Mouse (Mus musculus): ENCODE results near the gene Stap2. TPM values are rescaled to one million over a fixed set of nuclear protein-coding genes. Genes with fewer than 3 reads are reported as not detected.

The Stap2 gene
- polyA plus RNA-seq, 1 experiment from 2014 or later, result 4.9 TPM

DNA sequence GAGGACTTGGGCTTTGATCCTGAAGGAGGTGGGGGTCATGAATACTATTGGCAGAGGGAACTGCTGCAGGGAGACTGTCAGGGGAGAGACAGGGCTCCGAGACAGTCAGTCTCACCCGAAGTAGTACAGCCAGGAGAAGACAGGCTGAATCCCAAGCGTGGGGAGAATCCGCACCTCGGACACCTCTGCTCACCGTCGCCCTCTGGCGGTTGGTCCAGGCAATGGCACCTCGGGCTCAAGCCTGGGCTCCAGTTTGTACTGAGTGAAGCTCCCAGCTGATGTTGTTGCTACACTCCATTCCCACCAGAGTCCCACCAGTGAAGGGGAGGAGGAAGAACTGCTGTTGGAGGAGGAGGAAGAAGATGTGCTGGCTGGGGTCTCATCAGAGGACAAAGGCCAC is 5.3 kb upstream of the Stap2 start:
- H3K36me3 ChIP-seq, result peaks cover 34% of the 10 kb centered on the region
- H3K9ac ChIP-seq (replicated peaks), result no peak overlapping the region
- no peak for ATAC-seq (replicated peaks)
- H3K4me1 ChIP-seq, result peaks cover 32% of the 10 kb centered on the region
- no peaks in the 10 kb centered on the region for H3K9me3 ChIP-seq
- peak overlapping the region; percentile 94 for H3K4me3 ChIP-seq
- no peak overlapping the region for H3K27ac ChIP-seq (replicated peaks)
- 5% methylated on average over 9 of the region's 9 CpGs for WGBS
- H3K27me3 ChIP-seq, result no peaks in the 10 kb centered on the region
- H3K4me2 ChIP-seq (replicated peaks), result peak overlapping the region; percentile 85

DNA sequence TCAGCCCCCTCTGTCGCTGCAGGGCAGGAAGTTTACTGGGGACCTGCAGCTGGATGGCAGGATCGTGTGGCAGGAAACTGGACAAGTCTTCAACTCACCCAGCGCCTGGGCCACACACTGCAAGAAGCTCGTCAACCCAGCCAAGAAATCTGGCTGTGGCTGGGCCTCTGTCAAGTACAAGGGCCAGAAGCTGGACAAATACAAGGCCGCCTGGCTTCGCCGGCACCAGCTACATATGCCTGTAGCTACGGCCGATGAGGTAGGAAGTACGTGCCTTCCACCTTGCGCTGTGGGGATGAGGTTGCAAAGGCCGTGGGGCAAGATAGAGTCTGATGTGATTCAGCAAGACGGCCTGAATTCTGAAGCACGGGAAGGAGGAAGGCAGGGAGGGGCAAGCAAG is 4.9 kb upstream of the Stap2 start:
- no peak for ATAC-seq (replicated peaks)
- Histone ChIP-seq H3K4me1 (peaks cover 32% of the 10 kb centered on the region), H3K36me3 (peaks cover 29% of the 10 kb centered on the region), H3K27ac (replicated peaks) (peak overlapping the region; percentile 98; the same call in 1 of the 2 replicates), H3K9me3 (no peaks in the 10 kb centered on the region), H3K27me3 (no peaks in the 10 kb centered on the region), H3K4me2 (replicated peaks) (peak overlapping the region; percentile 85), H3K9ac (replicated peaks) (peak overlapping the region; percentile 93), H3K4me3 (peak overlapping the region; percentile 94)
- 71% methylated on average over 14 of the region's 14 CpGs for WGBS

- Histone ChIP-seq H3K27ac (replicated peaks) (peak overlapping the region; percentile 98), H3K4me3 (peak overlapping the region; percentile 94), H3K36me3 (peaks cover 26% of the 10 kb centered on the region), H3K4me2 (replicated peaks) (peak overlapping the region; percentile 85), H3K9ac (replicated peaks) (peak overlapping the region; percentile 93), H3K9me3 (no peaks in the 10 kb centered on the region), H3K4me1 (peaks cover 32% of the 10 kb centered on the region), H3K27me3 (no peaks in the 10 kb centered on the region)
- WGBS, result 39% methylated on average over 2 of the region's 2 CpGs
- no peak for ATAC-seq (replicated peaks)
Observed at GRCm38 (mm10) chr17:56009962-56010240, 4.5 kb upstream of the Stap2 start.

DNA sequence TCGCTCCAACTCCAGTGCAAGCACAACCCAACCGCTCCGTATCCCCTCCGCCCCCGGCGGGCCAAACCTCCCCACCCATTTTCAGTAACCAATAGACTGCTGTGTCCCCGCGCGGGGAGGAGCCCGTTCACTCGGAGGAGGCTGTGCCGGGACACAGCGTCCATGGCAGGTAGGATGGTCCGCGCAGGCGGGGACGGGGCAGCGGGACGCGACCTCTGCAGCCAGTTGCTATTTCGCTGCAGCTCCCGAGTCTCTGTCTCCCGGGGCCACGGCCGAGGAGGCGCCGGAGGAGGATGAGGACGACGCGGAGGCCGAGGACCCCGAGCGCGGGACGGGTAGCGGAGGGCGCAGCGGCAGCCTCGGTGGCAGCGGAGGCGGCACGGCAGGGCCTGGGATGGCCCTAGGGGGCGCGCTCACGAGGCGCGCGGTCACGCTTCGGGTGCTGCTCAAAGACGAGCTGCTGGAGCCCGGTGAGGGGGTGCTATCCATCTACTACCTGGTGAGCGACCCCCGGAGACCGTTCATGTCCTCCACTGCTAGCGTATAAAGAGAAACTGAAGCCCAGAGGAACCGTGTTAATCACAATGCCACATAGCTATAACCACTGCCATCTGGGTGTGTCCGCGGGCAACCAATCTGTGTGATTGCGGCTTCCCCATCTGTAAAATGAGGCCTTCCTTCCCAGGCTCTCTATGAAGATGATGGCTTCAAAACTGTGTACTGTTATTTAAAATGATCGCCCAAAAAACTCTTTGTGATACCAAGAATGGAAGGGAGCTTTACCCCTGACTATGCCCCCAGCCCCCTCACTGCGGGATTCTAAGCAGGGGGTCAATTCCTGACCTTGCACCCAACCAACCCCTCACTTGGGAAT is 3.9 kb upstream of the Stap2 start:
- H3K9ac ChIP-seq (replicated peaks), result peak overlapping the region; percentile 93
- ATAC-seq (replicated peaks), result peak; percentile 93
- peak overlapping the region; percentile 98 for H3K27ac ChIP-seq (replicated peaks)
- peak overlapping the region; percentile 94 for H3K4me3 ChIP-seq
- H3K36me3 ChIP-seq, result peaks cover 23% of the 10 kb centered on the region
- no peaks in the 10 kb centered on the region for H3K9me3 ChIP-seq
- no peaks in the 10 kb centered on the region for H3K27me3 ChIP-seq
- peak overlapping the region; percentile 85 for H3K4me2 ChIP-seq (replicated peaks)
- H3K4me1 ChIP-seq, result peaks cover 32% of the 10 kb centered on the region
- under 1% methylated on average over 56 of the region's 62 CpGs for WGBS

DNA sequence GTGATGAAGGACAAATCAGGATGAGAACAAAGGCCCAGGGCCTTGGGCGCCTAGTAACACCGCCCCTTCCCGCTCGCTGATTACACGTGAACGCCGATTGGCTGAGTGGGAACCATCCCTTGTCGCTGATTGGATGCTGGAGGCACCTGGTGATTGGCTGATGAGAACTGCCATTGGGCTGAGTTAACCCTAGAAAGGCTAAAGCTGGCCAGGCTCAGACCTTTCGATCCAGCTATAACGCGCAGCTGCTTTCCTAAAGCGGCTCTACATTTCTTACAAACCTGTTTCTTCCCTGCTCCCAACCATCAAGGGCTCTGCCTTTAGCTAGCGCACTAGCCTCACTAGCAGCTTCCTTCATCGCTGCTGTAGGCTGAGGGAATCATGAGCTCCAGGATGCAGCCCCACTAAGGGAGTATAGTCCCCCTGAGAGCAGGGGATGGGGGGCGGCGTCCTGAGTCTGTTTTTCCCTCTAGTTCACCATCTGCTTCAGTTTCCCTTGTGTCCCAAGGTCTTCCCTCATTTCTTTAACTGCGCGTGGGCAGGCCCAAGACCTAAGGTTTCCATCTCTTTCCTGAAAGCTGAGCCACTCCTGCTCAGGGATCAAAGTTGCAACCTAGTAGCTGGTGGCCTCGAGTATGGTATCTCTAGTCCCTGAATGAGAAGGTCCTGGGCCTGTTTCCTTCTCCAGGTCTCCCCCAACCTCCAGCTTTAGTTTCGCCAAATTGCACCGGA is 3.1 kb upstream of the Stap2 start:
- H3K4me3 ChIP-seq, result peak overlapping the region; percentile 94
- H3K9me3 ChIP-seq, result no peaks in the 10 kb centered on the region
- peaks cover 32% of the 10 kb centered on the region for H3K4me1 ChIP-seq
- peak overlapping the region; percentile 98 for H3K27ac ChIP-seq (replicated peaks)
- no peaks in the 10 kb centered on the region for H3K27me3 ChIP-seq
- ATAC-seq (replicated peaks), result peak; percentile 95
- peak overlapping the region; percentile 85 for H3K4me2 ChIP-seq (replicated peaks)
- H3K9ac ChIP-seq (replicated peaks), result peak overlapping the region; percentile 93
- peaks cover 20% of the 10 kb centered on the region for H3K36me3 ChIP-seq
- 0% methylated on average over 21 of the region's 21 CpGs for WGBS

GRCm38 (mm10) chr17:56007444-56008355 is 2.3 kb upstream of the Stap2 start:
- Histone ChIP-seq H3K9me3 (no peaks in the 10 kb centered on the region), H3K36me3 (peaks cover 14% of the 10 kb centered on the region), H3K4me1 (peaks cover 32% of the 10 kb centered on the region), H3K9ac (replicated peaks) (peak overlapping the region; percentile 12; the same call in 1 of the 2 replicates), H3K27ac (replicated peaks) (peak overlapping the region; percentile 98), H3K27me3 (no peaks in the 10 kb centered on the region), H3K4me3 (peak overlapping the region; percentile 94), H3K4me2 (replicated peaks) (peak overlapping the region; percentile 85)
- peak; percentile 15 for ATAC-seq (replicated peaks)
- 30% methylated on average over 14 of the region's 14 CpGs for WGBS

DNA sequence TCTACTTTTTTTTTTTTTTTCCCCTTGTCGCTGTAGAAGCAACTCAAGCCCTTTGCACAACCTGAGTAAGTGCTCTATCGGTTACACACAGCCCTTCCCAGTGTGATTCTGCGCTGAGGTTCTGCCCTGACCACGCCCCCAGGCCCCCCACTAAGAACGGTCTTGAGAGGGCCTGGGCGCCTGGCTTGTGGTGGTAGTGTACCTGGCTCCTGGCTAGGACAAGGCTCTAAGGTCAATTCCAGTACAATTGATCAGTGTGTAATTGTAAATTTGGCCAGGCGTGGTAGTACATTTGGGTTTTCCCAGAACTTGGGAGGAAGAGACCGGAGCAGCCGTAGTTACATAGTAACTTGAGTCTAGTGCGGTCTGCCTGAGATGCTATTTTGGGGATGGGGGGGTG is 1.6 kb upstream of the Stap2 start:
- Histone ChIP-seq H3K27me3 (no peaks in the 10 kb centered on the region), H3K9me3 (no peaks in the 10 kb centered on the region), H3K27ac (replicated peaks) (no peak overlapping the region), H3K4me2 (replicated peaks) (no peak overlapping the region), H3K4me1 (peaks cover 31% of the 10 kb centered on the region), H3K4me3 (no peak overlapping the region), H3K9ac (replicated peaks) (no peak overlapping the region), H3K36me3 (peaks cover 8% of the 10 kb centered on the region)
- no peak for ATAC-seq (replicated peaks)
- WGBS, result 58% methylated on average over 10 of the region's 10 CpGs

DNA sequence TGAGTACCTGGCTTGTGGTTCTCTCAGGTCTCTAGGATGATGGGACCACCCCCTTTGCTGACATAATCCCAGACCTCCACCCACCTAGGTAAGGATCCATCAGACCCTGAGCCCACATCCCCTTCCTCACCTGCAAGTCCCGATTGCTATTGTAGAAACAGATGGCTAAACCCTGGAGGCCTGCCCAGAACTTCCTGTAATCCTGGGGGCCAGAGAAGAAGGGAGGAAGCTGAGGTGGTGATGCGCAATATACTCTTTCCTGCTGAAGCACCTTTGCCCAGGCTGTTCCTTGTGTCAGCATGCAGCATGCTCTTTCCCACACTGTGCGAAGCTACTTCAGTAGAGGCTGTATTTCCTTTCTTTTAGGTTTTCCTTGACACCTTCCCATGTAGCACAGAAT is 2.4 kb downstream of the Stap2 start:
- no peak for ATAC-seq (replicated peaks)
- whole genome bisulfite sequencing, result 84% methylated on average over 3 of the region's 3 CpGs
- Histone ChIP-seq H3K36me3 (no peaks in the 10 kb centered on the region), H3K27me3 (peaks cover 16% of the 10 kb centered on the region), H3K9me3 (no peaks in the 10 kb centered on the region), H3K9ac (replicated peaks) (no peak overlapping the region), H3K4me3 (no peak overlapping the region), H3K4me1 (peaks cover 6% of the 10 kb centered on the region), H3K4me2 (replicated peaks) (no peak overlapping the region), H3K27ac (replicated peaks) (no peak overlapping the region)

- Histone ChIP-seq H3K9ac (replicated peaks) (no peak overlapping the region), H3K27me3 (peaks cover 16% of the 10 kb centered on the region), H3K4me3 (no peak overlapping the region), H3K4me1 (no peaks in the 10 kb centered on the region), H3K4me2 (replicated peaks) (no peak overlapping the region), H3K36me3 (peaks cover 25% of the 10 kb centered on the region; the same call in 1 of the 2 replicates), H3K27ac (replicated peaks) (no peak overlapping the region), H3K9me3 (no peaks in the 10 kb centered on the region)
- no peak for ATAC-seq (replicated peaks)
- WGBS, result 11% methylated on average over 30 of the region's 30 CpGs
Observed at GRCm38 (mm10) chr17:55999794-56000499, 5.4 kb downstream of the Stap2 start.

- H3K27me3 ChIP-seq, result peaks cover 15% of the 10 kb centered on the region
- no peaks in the 10 kb centered on the region for H3K9me3 ChIP-seq
- H3K9ac ChIP-seq (replicated peaks), result no peak overlapping the region
- no peak for ATAC-seq (replicated peaks)
- H3K27ac ChIP-seq (replicated peaks), result no peak overlapping the region
- peaks cover 12% of the 10 kb centered on the region for H3K4me1 ChIP-seq
- WGBS, result 86% methylated on average over 15 of the region's 15 CpGs
- peaks cover 42% of the 10 kb centered on the region; the same call in 1 of the 2 replicates for H3K36me3 ChIP-seq
- H3K4me2 ChIP-seq (replicated peaks), result no peak overlapping the region
- H3K4me3 ChIP-seq, result no peak overlapping the region
Observed at GRCm38 (mm10) chr17:55996007-55996406, 9.4 kb downstream of the Stap2 start.

DNA sequence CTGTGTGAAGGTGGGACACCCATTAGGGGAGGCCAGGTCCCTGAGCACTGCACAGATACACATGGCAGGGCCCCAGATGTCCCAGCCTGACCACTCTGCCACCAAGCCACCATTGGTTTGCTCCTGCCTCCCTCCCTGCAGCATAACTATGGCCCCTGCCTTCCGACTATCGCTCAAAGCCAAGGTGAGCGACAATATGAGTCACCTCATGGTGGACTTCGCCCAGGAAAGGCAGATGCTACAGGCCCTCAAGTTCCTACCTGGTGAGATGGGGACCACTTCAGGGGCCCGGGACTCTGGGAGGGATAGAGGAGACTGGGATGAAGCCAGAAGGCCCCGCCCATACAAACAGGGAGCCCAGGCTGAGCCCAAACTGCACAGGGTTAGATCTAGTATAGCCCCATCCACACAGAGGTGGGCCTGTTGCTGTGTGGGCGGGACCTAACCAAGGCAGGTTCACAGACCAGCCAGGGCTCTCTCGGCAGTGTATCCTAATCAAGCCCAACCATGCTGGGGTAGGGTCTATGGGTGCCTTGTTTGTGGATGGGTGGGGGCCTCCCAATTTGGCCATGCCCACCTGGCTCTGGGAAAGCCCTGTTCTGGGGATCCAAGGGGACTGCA is 15.0 kb downstream of the Stap2 start:
- H3K9ac ChIP-seq (replicated peaks), result no peak overlapping the region
- no peak for ATAC-seq (replicated peaks)
- WGBS, result 88% methylated on average over 8 of the region's 8 CpGs
- peaks cover 30% of the 10 kb centered on the region; the same call in 1 of the 2 replicates for H3K36me3 ChIP-seq
- no peaks in the 10 kb centered on the region for H3K27me3 ChIP-seq
- no peak overlapping the region for H3K4me3 ChIP-seq
- H3K4me1 ChIP-seq, result peaks cover 21% of the 10 kb centered on the region
- H3K27ac ChIP-seq (replicated peaks), result no peak overlapping the region
- H3K4me2 ChIP-seq (replicated peaks), result no peak overlapping the region
- H3K9me3 ChIP-seq, result no peaks in the 10 kb centered on the region
